Mouse (Mus musculus) kidney, postnatal 14 days (tissue): ENCODE results near the gene D11Wsu47e.

Experiments
- DNase-seq: peaks from one replicate; pipeline ENCODE4 v3.0.0; 2022; ENCODE audit warnings: mixed read lengths

The D11Wsu47e gene

GRCm38 (mm10) chr11:113708629-113709213 is 24.5 kb downstream of the D11Wsu47e start:
- DNase-seq: no peak

GRCm38 (mm10) chr11:113709272-113709671 is 25.1 kb downstream of the D11Wsu47e start:
- no peak for DNase-seq

- DNase-seq: peak; percentile 50
Measured at GRCm38 (mm10) chr11:113709731-113710256, 25.6 kb downstream of the D11Wsu47e start, which contains the start of gene Cpsf4l. Cpsf4l (minus strand) TSS chr11:113710017.

GRCm38 (mm10) chr11:113710257-113710777 is 26.1 kb downstream of the D11Wsu47e start:
- no peak for DNase-seq

- DNase-seq: no peak
Measured at GRCm38 (mm10) chr11:113711061-113711460, 26.8 kb downstream of the D11Wsu47e start.

- no peak for DNase-seq
Measured at GRCm38 (mm10) chr11:113715078-113715674, 31.0 kb downstream of the D11Wsu47e start.

- no peak for DNase-seq
Measured at GRCm38 (mm10) chr11:113716132-113716531, 31.9 kb downstream of the D11Wsu47e start.

GRCm38 (mm10) chr11:113717767-113718424 is 33.7 kb downstream of the D11Wsu47e start:
- no peak for DNase-seq

GRCm38 (mm10) chr11:113722405-113723090 is 38.3 kb downstream of the D11Wsu47e start:
- DNase-seq: no peak

- peak; percentile 70 for DNase-seq
Measured at GRCm38 (mm10) chr11:113725235-113726048, 41.2 kb downstream of the D11Wsu47e start.

GRCm38 (mm10) chr11:113726994-113727888 is 43.0 kb downstream of the D11Wsu47e start:
- peak; percentile 62 for DNase-seq

- no peak for DNase-seq
Measured at GRCm38 (mm10) chr11:113727992-113728391, 43.8 kb downstream of the D11Wsu47e start.

- DNase-seq: no peak
Measured at GRCm38 (mm10) chr11:113729239-113729638, 45.0 kb downstream of the D11Wsu47e start.

- DNase-seq: peak; percentile 50
Measured at GRCm38 (mm10) chr11:113729917-113730316, 45.7 kb downstream of the D11Wsu47e start.

GRCm38 (mm10) chr11:113730879-113731278 is 46.7 kb downstream of the D11Wsu47e start:
- no peak for DNase-seq

- DNase-seq: no peak
Measured at GRCm38 (mm10) chr11:113731945-113732612, 47.9 kb downstream of the D11Wsu47e start.

- DNase-seq: peak; percentile 62
Measured at GRCm38 (mm10) chr11:113733631-113734364, 49.6 kb downstream of the D11Wsu47e start.

GRCm38 (mm10) chr11:113735151-113735550 is 50.9 kb downstream of the D11Wsu47e start:
- peak; percentile 44 for DNase-seq

- no peak for DNase-seq
Measured at GRCm38 (mm10) chr11:113736848-113737552, 52.8 kb downstream of the D11Wsu47e start.
